Mouse (Mus musculus) heart, adult 18-20 months (tissue): Measurements from ENCODE around the gene Ppp2r5c. TPM values are rescaled to one million over a fixed set of nuclear protein-coding genes. Genes with fewer than 3 reads are reported as not detected.

Experiments
- DNase-seq, 2 experiments: peaks; one replicate each; pipeline ENCODE4 v3.0.0; 2021 to 2022; ENCODE audit warnings: mixed read lengths in 1 of 2
- total RNA-seq, 2 experiments: library from RNA; stranded (reverse); gene quantifications; 2 replicates each; pipeline ENCODE4 v1.2.3; 2021

Ppp2r5c gene
- total RNA-seq, 2 experiments from 2014 or later, result 91.7 to 91.9 TPM

DNA sequence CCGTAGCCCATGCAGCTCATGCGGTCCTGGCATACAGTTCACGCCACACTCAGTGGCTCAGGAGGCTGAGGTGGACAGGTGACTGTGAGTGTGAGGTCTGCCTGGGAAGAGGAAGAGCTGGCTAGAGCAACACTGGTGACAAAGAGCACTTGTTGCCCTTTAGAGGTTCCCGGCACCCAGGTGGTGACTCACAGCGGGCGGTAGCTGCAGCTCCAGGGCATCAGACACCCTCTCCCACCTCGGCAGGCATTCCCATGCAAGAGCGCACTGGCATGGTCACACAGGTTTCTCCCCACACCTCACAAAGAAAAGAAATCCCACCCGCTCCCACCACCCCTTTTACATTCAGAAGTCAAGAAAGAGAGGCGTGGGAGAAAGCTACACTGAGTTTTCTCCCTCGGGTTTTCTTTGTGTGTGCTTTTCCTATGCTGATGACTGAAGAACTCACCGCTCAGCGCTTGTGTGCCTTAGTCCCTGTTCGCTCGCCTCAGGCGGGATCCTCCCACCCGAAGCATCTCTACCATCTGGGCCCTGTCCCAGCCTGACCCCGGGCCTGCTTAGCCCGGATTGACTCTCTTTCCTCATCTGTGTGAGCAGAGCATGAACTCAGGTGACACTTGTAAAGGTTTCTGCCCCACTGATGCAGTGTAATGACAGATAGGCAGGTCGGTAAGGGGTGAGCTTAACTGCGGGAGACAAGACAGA is 108.8 kb downstream of the Ppp2r5c start:
- DNase-seq, result no peak

GRCm38 (mm10) chr12:110556861-110557628 is 110.1 kb downstream of the Ppp2r5c start:
- peak; percentile 58 to 64 for DNase-seq

- no peak for DNase-seq
Observed at GRCm38 (mm10) chr12:110558175-110558574, 111.3 kb downstream of the Ppp2r5c start.

DNA sequence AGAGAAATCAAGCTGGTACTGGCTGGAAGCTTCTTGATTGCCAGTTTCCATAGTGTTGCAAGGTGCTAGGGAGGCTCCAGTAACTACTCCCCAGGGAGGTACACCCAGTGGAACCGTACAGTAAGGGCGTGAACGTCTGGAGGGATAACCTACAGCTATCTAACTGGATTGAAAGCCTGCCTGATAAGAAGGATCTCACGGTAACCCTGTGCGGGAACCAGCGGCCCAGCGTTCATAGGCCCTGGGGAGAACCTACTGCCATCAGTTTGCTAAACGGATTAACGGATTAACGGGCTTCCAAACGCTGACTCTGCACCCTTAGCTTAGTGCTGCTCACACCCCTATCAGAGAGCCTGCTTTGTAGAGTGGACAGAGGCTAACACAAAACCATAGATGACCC is 116.5 kb downstream of the Ppp2r5c start:
- DNase-seq, result no peak

DNA sequence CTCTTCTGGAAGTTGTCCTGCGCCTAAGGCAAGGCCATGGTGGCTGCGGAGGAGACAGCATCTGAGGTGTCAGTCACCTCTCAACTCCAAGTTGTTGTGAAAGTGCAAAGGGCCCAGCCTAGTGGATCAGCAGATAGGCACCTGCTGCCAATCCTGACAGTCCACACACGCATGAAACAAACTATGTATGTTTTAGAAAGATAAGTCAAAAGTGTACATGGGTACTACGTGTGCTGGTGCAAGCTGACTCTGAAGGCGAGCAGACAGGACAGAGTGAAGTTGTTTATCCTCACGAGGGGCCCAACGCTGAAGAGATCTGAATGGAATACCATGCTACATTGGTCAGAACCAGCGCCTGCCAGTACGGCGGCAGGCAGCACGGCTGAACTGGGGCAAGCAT is 117.9 kb downstream of the Ppp2r5c start:
- DNase-seq, result no peak

DNA sequence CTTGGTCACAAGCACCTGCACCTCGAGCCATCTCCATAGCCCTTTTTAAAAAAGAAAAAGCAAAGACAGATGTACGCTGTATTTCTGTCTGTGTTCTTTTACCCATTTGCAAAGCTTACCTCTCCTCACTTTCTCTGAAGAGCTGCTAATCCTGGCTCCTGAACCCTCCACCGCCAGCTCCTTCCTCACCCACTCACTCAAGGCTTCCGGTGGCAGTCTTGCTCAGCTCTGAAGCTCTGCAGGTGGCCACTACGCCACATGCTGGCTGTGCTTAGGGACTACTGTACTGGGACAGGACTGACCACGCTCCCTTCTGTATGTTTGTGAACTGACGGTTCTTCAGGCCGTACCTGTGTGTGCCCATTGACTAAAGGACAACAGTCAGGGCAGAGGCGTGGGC is 119.4 kb downstream of the Ppp2r5c start:
- no peak for DNase-seq

GRCm38 (mm10) chr12:110571050-110571449 is 124.1 kb downstream of the Ppp2r5c start:
- no peak for DNase-seq

DNA sequence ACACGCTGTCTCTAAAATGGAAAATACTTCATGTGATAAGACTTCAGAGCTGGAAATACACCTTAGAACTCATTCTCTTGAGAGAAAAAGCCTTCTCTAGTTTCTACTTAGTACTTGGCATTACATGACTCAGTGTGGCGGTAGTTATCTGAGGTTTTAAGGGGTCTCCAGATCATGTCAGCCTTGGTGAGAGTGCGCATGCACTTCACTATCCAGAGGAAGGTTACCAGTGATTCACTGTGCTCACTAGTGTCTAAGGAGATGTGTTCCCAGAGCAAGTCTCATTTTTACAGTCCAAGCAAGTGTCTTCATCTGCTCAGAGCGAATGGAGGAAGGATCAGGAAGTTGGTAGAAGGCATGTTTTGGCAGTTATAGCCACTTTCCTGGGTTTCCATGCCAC is 125.4 kb downstream of the Ppp2r5c start:
- no peak for DNase-seq

DNA sequence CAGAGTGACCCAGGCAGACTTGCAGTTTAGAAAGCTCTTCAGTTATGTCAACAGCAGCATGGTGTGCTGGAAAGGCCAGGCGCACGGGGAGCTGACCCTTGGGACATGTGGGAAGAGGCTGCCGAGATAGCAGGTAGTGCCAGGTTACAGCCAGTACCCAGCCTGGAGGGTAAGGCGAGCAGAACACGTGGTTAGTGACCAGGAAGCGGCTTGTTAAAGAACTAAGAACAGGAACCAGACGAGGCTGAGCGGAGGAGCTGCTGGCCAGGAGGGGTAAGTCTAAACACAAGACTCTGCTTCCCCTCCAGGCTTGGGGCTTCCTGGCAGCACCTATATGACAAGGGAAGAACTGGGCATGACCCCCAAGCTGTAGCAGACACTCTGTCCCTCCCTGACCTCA is 126.7 kb downstream of the Ppp2r5c start:
- no peak for DNase-seq

DNA sequence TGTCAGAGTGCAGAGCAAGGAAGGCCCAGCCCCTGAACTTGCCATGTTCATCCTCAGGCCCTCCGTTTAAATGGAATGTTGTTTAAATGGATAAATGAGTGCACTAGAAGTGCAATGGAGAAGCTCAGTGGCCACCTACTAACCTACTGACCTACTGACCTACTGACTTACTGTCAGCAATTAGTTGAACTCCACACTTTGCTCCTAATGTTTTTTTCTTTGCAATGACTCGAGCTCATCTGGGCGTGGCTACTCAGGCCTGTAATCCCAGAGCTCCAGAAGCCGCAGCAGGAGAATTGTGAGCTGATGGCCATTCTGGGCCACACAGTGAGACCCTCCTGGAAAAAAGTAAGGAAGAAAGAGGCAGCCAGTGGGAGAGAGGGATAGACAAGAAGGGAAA is 129.0 kb downstream of the Ppp2r5c start:
- DNase-seq, result no peak

GRCm38 (mm10) chr12:110578333-110578732 is 131.4 kb downstream of the Ppp2r5c start:
- no peak for DNase-seq

DNA sequence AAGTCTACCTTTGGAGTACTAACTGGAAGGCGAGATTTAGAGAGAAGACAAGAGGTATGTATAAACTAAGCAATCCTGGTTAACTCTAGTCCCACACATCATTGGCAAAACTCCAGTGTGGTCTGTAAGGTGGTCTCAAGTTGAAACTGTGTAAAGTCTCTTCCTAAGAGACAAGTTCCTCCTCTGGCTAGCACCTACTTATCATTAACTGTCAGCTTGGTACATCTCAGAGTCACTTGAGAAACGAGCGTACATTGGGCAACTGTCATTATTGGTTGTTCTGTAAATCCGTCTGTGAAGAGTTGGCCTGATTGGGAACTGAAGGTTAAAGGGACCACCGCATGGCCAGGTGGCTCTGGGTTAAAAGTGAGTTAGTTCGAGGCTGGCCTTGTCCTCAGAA is 141.7 kb downstream of the Ppp2r5c start:
- DNase-seq, result no peak

- peak in 1 of 2 experiments; percentile 16 for DNase-seq
Observed at GRCm38 (mm10) chr12:110590804-110591259, 143.9 kb downstream of the Ppp2r5c start.

GRCm38 (mm10) chr12:110591260-110591883 is 144.5 kb downstream of the Ppp2r5c start:
- peak; percentile 99 for DNase-seq

GRCm38 (mm10) chr12:110598527-110598926 is 151.6 kb downstream of the Ppp2r5c start:
- peak; percentile 55 to 85 for DNase-seq

DNA sequence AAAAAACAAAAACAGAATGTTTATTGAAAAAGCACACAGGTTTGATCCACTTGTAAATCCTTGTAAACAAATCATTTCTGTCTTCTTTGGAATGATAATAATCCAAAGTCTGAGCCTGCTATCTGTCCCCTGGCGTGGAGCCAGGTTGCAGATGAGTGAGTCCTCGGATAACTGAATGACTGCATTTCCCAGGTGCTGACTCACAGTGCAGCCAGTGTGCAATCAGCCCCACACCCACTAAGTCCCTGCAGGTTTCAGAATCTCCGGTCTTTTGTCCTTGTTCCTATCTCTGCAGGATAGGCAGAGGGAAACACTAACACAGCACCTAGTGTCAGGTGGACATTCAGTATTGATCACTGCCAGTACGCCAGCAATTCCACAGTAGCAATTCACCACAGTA is 152.9 kb downstream of the Ppp2r5c start:
- DNase-seq, result no peak

DNA sequence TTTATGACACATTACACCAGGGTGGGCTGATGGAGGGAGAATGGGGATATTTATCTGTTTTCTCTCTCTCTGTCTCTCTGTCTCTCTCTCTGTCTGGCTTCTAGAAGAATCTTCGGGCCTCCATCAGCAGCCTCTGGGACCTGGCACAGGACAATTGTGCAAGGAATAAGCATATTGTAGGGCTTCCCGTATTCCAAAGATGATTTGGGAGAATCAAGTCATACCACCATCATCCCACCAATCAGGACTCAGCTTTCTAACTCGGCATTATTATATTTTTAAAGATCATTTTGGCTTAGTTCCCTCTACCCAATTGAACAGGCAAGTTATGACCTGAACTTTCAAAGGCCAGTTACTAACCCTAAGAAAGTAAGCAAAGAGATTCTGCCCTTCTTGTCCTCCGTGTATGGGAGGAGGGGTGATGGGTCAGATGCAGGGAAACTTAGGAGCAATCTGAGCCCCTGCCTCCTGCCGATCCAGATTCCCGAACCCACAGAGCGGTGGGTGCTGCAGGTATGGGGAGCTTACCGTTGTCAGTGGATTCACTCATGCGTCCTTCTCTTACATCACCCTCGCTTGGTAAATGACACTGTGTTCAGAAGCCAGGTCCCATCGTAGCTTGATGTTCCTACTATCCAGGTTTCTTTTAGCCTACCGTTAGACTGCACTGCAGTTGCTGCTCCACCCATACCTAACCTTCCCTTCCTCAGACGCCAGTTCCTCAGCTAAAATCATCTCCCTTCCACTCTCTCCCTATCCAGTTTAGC is 153.5 kb downstream of the Ppp2r5c start:
- DNase-seq, result no peak

- DNase-seq, result peak; percentile 95 to 96
Observed at GRCm38 (mm10) chr12:110601241-110602218, 154.6 kb downstream of the Ppp2r5c start, which contains the start of gene Dync1h1. Gene Dync1h1 (plus strand): TSS chr12:110601452.

DNA sequence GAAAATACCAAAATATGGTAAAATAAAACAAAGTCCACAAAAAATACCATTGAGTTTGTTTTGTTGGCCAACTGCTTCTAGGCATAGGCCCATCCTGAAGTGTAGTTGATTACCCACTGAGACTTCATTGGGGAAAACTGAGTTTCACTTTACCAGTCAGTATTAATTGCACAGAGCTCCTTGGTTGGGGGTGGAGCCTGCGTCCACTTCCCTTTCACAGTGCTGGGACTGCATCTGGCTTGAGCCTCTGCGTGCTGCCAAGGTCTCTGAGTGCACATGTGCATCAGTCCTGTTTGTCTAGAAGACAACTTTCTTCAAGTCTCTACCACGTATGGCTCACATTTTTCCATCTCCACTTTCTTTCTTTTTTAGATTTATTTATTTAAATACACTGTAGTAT is 159.2 kb downstream of the Ppp2r5c start:
- peak in 1 of 2 experiments; percentile 54 for DNase-seq

DNA sequence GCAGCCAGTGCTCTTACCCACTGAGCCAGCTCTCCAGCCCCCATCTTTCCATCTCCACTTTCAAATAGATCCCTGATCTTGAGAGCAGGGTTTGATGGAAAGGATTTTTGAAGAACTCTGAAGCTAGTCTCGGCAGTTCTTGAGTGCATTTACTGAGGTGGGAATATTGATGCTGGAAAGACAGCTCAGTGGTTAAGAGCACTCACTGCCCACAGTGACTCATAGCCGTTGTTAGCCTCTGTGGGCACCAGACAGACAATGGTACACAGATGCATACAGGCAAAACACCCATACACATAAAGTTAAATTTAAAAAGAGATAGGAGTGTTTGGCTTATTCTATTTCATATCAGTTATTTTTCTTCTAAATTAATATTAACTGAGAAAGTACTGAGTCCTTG is 159.8 kb downstream of the Ppp2r5c start:
- no peak for DNase-seq
